Mouse (Mus musculus) lung, postnatal 0 days (tissue): ENCODE data around the gene Ctnna2.

Source experiments
- CTCF ChIP-seq: IDR thresholded peaks from 2 replicates; pipeline ENCODE4 v1.5.1; 2016; ENCODE audit warnings: antibody characterized with exemption, mild to moderate bottlenecking
- EP300 ChIP-seq: IDR thresholded peaks from 2 replicates; pipeline ENCODE4 v1.6.1; 2016; ENCODE audit warnings: antibody characterized with exemption, mild to moderate bottlenecking, control low read depth

DNA sequence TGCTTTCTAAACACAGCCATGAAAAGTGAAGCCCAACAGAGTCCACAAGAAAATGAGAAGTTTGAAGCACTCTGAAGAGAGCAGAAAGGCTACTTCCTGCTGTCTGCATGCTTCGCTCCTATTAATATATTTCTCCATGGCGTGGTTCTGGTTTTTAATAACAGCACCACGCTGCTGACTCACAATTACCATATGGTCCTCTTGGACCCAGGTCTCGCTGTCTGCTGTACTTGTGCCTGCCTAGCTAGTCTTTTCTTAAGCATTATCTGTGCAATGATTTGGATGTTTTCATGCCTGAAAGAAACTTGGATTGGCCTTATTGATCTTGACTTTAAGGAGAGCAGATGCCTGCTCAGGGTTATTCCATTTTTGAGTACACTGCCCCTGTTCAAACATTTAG is 28.2 kb downstream of the Ctnna2 start:
- TF ChIP-seq EP300 = no peak
- no peak for TF ChIP-seq CTCF
